Mouse (Mus musculus) bone marrow macrophage, adult 2 months (primary cell): ENCODE data around the gene Fam136a.

Experiments used
- CTCF ChIP-seq: IDR thresholded peaks from 2 replicates; pipeline ENCODE4 v1.5.1; 2012; ENCODE audit warnings: low read depth, mild to moderate bottlenecking, low read length, moderate library complexity
- POLR2A ChIP-seq: IDR thresholded peaks from 2 replicates; pipeline ENCODE4 v1.6.1; 2012; ENCODE audit warnings: mild to moderate bottlenecking, low read depth, low read length, borderline replicate concordance

GRCm38 (mm10) chr6:86328369-86328768 lies 37.1 kb upstream of the Fam136a start:
- TF ChIP-seq CTCF, result no peak
- TF ChIP-seq POLR2A, result no peak
